ENCODE assay signal across 8 mouse cellular contexts in the genomic region with DNA sequence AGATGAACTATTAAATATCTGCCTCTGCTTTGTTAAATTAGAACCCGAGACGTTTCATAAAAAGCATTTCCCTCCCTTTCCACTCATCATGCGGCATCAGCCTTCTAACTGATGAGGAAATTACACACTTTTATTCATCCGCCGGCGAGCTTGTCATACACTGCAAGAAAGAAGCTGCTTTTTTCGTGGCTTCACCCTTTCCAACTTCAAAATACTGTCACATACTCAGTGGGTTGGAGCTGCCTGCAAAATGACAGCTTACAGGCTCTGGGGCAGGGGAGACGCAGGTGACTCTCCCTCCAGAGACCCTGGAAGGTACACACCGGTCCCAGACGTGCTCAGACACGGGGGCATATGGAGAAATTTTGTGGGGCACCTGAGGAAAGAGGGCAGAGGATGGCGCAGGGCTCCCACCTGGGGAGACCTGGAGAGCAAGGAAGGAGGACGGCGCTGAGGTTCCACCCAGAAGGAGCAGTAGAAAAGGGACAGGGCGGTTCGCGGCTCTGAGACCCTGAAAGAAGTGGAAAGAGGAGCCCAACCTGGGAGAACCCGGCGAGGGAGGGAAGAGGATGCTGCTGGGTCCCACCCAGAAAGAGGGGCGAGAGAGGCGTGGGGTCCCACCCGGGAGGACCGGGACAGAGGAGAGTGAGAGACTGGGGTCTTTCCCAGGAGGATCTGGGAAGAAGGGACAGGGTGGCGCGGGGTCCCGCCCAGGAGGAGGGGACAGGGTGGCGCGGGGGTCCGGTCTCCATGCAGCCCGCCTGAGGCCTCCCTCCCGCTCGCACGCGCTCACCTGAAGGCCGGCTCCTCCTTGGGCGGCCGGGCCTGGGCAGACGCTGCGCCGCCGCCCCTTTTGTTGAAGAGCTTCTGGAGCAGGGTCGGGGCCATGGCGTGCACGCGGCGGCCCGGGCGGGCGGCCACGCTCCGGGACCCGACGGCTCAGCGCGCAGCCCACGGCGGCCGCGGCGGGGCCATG. TPM values are rescaled to one million over a fixed set of nuclear protein-coding genes. Genes with fewer than 3 reads are reported as not detected.
DNase-seq lines count a peak whose midpoint lies in the region; ATAC-seq and TF ChIP-seq lines count a peak whose summit lies in the region.

No protein-coding gene starts in this region.

- intact Hi-C loops in heart, adult 2 months (cut with DNase I) = loop anchor here (2.0 to 5.0 kb wide), 4 partner anchors 35 to 365 kb away; no protein-coding TSS in a partner anchor
- intact Hi-C loops in heart, postnatal 14 days (cut with DNase I) = loop anchor here (5.0 kb wide), 1 partner anchor 50 kb away; no protein-coding TSS in a partner anchor
- intact Hi-C loops in left cerebral cortex, postnatal 36 days (cut with DNase I) = loop anchor here (5.0 to 10.0 kb wide), 2 partner anchors 50 to 282 kb away; a partner anchor contains a TSS

- H3K9ac ChIP-seq in heart, adult 2 months (ENCODE audit: low read depth, low read length) = peak overlapping the region; percentile 80
- H3K9ac ChIP-seq in midbrain, embryonic 14.5 days (replicated peaks; ENCODE audit: low read length) = peak overlapping the region; percentile 84

- H3K4me1 ChIP-seq in heart, adult 2 months (ENCODE audit: control insufficient read depth, insufficient read depth, low read length) = peaks cover 4% of the 10 kb centered on the region
- H3K4me1 ChIP-seq in midbrain, embryonic 14.5 days (ENCODE audit: control insufficient read depth, insufficient read depth, low read length) = peaks cover 12% of the 10 kb centered on the region
- peaks cover 8% of the 10 kb centered on the region for H3K4me1 ChIP-seq in thymus, adult 2 months (replicated peaks; ENCODE audit: control insufficient read depth, insufficient read depth, low read length)

- peak; percentile 62 for ATAC-seq in midbrain, embryonic 14.5 days (ENCODE audit: low FRiP score, low TSS enrichment)

- H3K4me2 ChIP-seq in midbrain, embryonic 14.5 days (ENCODE audit: low read length) = peak overlapping the region; percentile 86

- peaks cover 2% of the 10 kb centered on the region; the same call in 1 of the 2 replicates for H3K79me2 ChIP-seq in heart, adult 2 months (replicated peaks; ENCODE audit: control insufficient read depth, insufficient read depth, low read length)

- no peak for TF ChIP-seq CTCF in heart, adult 2 months (IDR thresholded peaks at IDR 0.05)
- TF ChIP-seq CTCF in thymus, adult 2 months (IDR thresholded peaks at IDR 0.05; ENCODE audit: borderline replicate concordance, control insufficient read depth, extremely low read depth, insufficient read depth, low read length, poor library complexity) = 0 out of 2 replicates have a peak, but pooled peaks have one; percentile 15

- no peak for DNase-seq in heart, adult 2 months
- DNase-seq in heart, postnatal 14 days = no peak
- peak; percentile 12 for DNase-seq in CD4-positive helper T cell, adult 2 months (ENCODE audit: low read depth, low spot score)
- peak; percentile 51 to 61 for DNase-seq in cerebellum, postnatal 14 days
- peak; percentile 30 to 40 for DNase-seq in gastrocnemius, postnatal 4 days (ENCODE audit: low spot score in 2 of 2)
- DNase-seq in left cerebral cortex, postnatal 36 days (ENCODE audit: low spot score in 2 of 2) = peak; percentile 23 to 48
- DNase-seq in midbrain, embryonic 14.5 days = peak; percentile 53
- peak; percentile 24 for DNase-seq in thymus, adult 2 months

- no peak for TF ChIP-seq POLR2A in heart, adult 2 months (IDR thresholded peaks at IDR 0.05; ENCODE audit: insufficient read depth, low read depth, low read length)
- no peak for TF ChIP-seq POLR2A in thymus, adult 2 months (IDR thresholded peaks at IDR 0.05; ENCODE audit: control insufficient read depth, extremely low read depth, insufficient read depth, low read length, poor library complexity)

- H3K27ac ChIP-seq in heart, adult 2 months = peak overlapping the region; percentile 85
- H3K27ac ChIP-seq in midbrain, embryonic 14.5 days (replicated peaks; ENCODE audit: low read depth, low read length) = peak overlapping the region; percentile 84
- H3K27ac ChIP-seq in thymus, adult 2 months (ENCODE audit: control insufficient read depth, insufficient read depth, low read length) = no peak overlapping the region

- no peaks in the 10 kb centered on the region for H3K36me3 ChIP-seq in heart, adult 2 months (ENCODE audit: control insufficient read depth, insufficient read depth, low read length)
- H3K36me3 ChIP-seq in midbrain, embryonic 14.5 days (ENCODE audit: control insufficient read depth, insufficient read depth, low read length) = no peaks in the 10 kb centered on the region
- no peaks in the 10 kb centered on the region for H3K36me3 ChIP-seq in thymus, adult 2 months (ENCODE audit: control insufficient read depth, insufficient read depth, low read length)

- no peaks in the 10 kb centered on the region for H3K27me3 ChIP-seq in heart, adult 2 months (ENCODE audit: control insufficient read depth, insufficient read depth, low read length)
- H3K27me3 ChIP-seq in midbrain, embryonic 14.5 days (ENCODE audit: control insufficient read depth, insufficient read depth, low read length) = no peaks in the 10 kb centered on the region
- peaks cover 5% of the 10 kb centered on the region; the same call in 1 of the 2 replicates for H3K27me3 ChIP-seq in thymus, adult 2 months (ENCODE audit: control insufficient read depth, insufficient read depth, low read length)

- no peak for TF ChIP-seq EP300 in heart, adult 2 months (IDR thresholded peaks at IDR 0.05; ENCODE audit: insufficient read depth, low read depth, low read length)

- no peaks in the 10 kb centered on the region for H3K9me3 ChIP-seq in midbrain, embryonic 14.5 days (ENCODE audit: control insufficient read depth, low read length)

- peak overlapping the region; percentile 92 for H3K4me3 ChIP-seq in heart, adult 2 months
- peak overlapping the region; percentile 76 for H3K4me3 ChIP-seq in midbrain, embryonic 14.5 days (replicated peaks; ENCODE audit: low read depth, low read length)
- H3K4me3 ChIP-seq in thymus, adult 2 months (ENCODE audit: control insufficient read depth, insufficient read depth, low read length) = peak overlapping the region; percentile 74

- WGBS in heart, adult 2 months = 2% methylated on average over 60 of the region's 60 CpGs
- WGBS in midbrain, embryonic 14.5 days = 2% methylated on average over 60 of the region's 60 CpGs
- 12% methylated on average over 60 of the region's 60 CpGs for WGBS in thymus, adult 2 months

RNA-seq across cellular contexts. Expression of a gene that starts 0.6 kb away (rescaled TPM):
- 10 to 100 TPM; 12.2 to 28.1 TPM for total RNA-seq in heart, adult 2 months (2021)
- polyA plus RNA-seq in heart, adult 2 months (2012; rRNA removed) = 4.2 and 7.1 TPM in 2 replicates
- 10 to 100 TPM; 13.9 to 15.9 TPM for total RNA-seq in heart, postnatal 14 days (2021)
- total RNA-seq in gastrocnemius, postnatal 4 days (2021) = 10 to 100 TPM; 10.3 to 10.6 TPM
- 10 to 100 TPM; 17.7 to 19.7 TPM for total RNA-seq in left cerebral cortex, postnatal 36 days (2021)
- 7.7 and 8.0 TPM in 2 replicates for polyA plus RNA-seq in midbrain, embryonic 14.5 days (2014; fragmentation: Nextera tagmentation; extraction: Ambion mirVana)
- 2.3 and 2.7 TPM in 2 replicates for polyA plus RNA-seq in thymus, adult 2 months (2012; rRNA removed)

RNA-seq across cellular contexts. Expression of a gene that starts 24.1 kb away (rescaled TPM):
- total RNA-seq in heart, adult 2 months (2021) = 10 to 100 TPM; 39.9 to 42.9 TPM
- polyA plus RNA-seq in heart, adult 2 months (2012; rRNA removed) = 8.9 and 20.6 TPM in 2 replicates
- 10 to 100 TPM; 35.2 to 39.8 TPM for total RNA-seq in heart, postnatal 14 days (2021)
- 10 to 100 TPM; 41.1 to 42.5 TPM for total RNA-seq in gastrocnemius, postnatal 4 days (2021)
- total RNA-seq in left cerebral cortex, postnatal 36 days (2021) = 10 to 100 TPM; 55.1 to 72.5 TPM
- polyA plus RNA-seq in midbrain, embryonic 14.5 days (2014; fragmentation: Nextera tagmentation; extraction: Ambion mirVana) = 126 and 157 TPM in 2 replicates
- polyA plus RNA-seq in thymus, adult 2 months (2012; rRNA removed) = 14.5 and 15.6 TPM in 2 replicates

Comparison
In these comparisons a context has a peak if more than half of its experiments do, and no peak if none do; other contexts are left out.
1. DNase-seq: peak in CD4-positive helper T cell, adult 2 months (single experiment), cerebellum, postnatal 14 days (2 of 2), gastrocnemius, postnatal 4 days (2 of 2), left cerebral cortex, postnatal 36 days (2 of 2), midbrain, embryonic 14.5 days (single experiment) and thymus, adult 2 months (single experiment); none in heart, adult 2 months (0 of 2) and heart, postnatal 14 days (0 of 2).
2. Peak in every context shown above with its lines, with median percentiles within 50 percentile points of each other: H3K4me3 ChIP-seq.